Mouse (Mus musculus) hindbrain, embryonic 15.5 days (tissue): ENCODE results near the gene Spdye4a. TPM values are rescaled to one million over a fixed set of nuclear protein-coding genes. Genes with fewer than 3 reads are reported as not detected.

Experiments
- polyA plus RNA-seq: library from polyadenylated mRNA; unstranded; fragments of >200 nt; fragmentation: Nextera tagmentation; extraction: Ambion mirVana; gene quantifications from 2 replicates; pipeline ENCODE4 v1.2.1, GENCODE M21; 2015

Gene Spdye4a
- polyA plus RNA-seq, 1 experiment from 2014 or later, result not detected

Other genes starting within 250 kb of the Spdye4a start
- 30.4 and 30.8 TPM in 2 replicates for gene Rnf216, start 113.9 kb downstream of the Spdye4a start, polyA plus RNA-seq
- gene Olfr718-ps1, start 79.3 kb downstream of the Spdye4a start, polyA plus RNA-seq, result 0.04 and 0.07 TPM in 2 replicates
- 13.8 TPM in 2 replicates for gene Rbak, start 46.1 kb downstream of the Spdye4a start, polyA plus RNA-seq
- gene Spdye4b, start 45.9 kb downstream of the Spdye4a start, polyA plus RNA-seq, result not detected in 2 replicates
- 19.1 and 19.2 TPM in 2 replicates for gene Zfp12, start 8.3 kb upstream of the Spdye4a start, polyA plus RNA-seq
- gene Zfp316, start 43.1 kb upstream of the Spdye4a start, polyA plus RNA-seq, result 11.1 and 13.1 TPM in 2 replicates
- 0.27 and 0.31 TPM in 2 replicates for gene Zfp853, start 66.7 kb upstream of the Spdye4a start, polyA plus RNA-seq
- 31.7 and 32.7 TPM in 2 replicates for gene E130309D02Rik, start 88.5 kb upstream of the Spdye4a start, polyA plus RNA-seq
- 66.1 and 69.8 TPM in 2 replicates for gene Zdhhc4, start 102.4 kb upstream of the Spdye4a start, polyA plus RNA-seq
- 0.47 and 0.48 TPM in 2 replicates for gene Grid2ip, start 130.4 kb upstream of the Spdye4a start, polyA plus RNA-seq
- gene Kdelr2, start 176.9 kb upstream of the Spdye4a start, polyA plus RNA-seq, result 130 and 133 TPM in 2 replicates
- gene Daglb, start 237.7 kb upstream of the Spdye4a start, polyA plus RNA-seq, result 20.7 and 21.4 TPM in 2 replicates